ENCODE assay signal across 10 mouse cellular contexts in genomic region chr11:97820840-97821239, GRCm38 (mm10). TPM values are rescaled to one million over a fixed set of nuclear protein-coding genes. Genes with fewer than 3 reads are reported as not detected.
DNase-seq lines count a peak whose midpoint lies in the region; ATAC-seq and TF ChIP-seq lines count a peak whose summit lies in the region.
"Had no signal": no experiment of that assay in that cellular context is flagged by ENCODE, and none has a peak within 500 bp of the region (broad histone marks: within the 10 kb centered on the region; RNA-seq: fewer than 3 reads in every experiment).

No protein-coding gene starts in this region.

- no peak for TF ChIP-seq CTCF in Patski (IDR thresholded peaks at IDR 0.05)

- peak; percentile 64 to 69 for DNase-seq in cerebellum, adult 18-20 months
- no peak for DNase-seq in cerebellum, postnatal 4 days (ENCODE audit: low spot score in 2 of 2)
- DNase-seq in Patski (ENCODE audit: low read depth, low spot score) = peak; percentile 89
- no peak for DNase-seq in liver, embryonic 11.5 days (ENCODE audit: low spot score)
- no peak for DNase-seq in forebrain, embryonic 10.5 days (ENCODE audit: extremely low spot score, low spot score)
- no peak for DNase-seq in layer of hippocampus, postnatal 36 days
- no peak for DNase-seq in frontal cortex, postnatal 10 days (ENCODE audit: low spot score in 2 of 2)

- peak; percentile 46 for ATAC-seq in Patski
- ATAC-seq in heart, embryonic 12.5 days (ENCODE audit: insufficient number of reproducible peaks, low FRiP score) = peak; percentile 75
- ATAC-seq in liver, embryonic 11.5 days (replicated peaks; ENCODE audit: low FRiP score) = peak; percentile 62

- peak overlapping the region; percentile 5; the same call in 1 of the 2 replicates for H3K4me2 ChIP-seq in heart, embryonic 12.5 days
- no peak overlapping the region for H3K4me2 ChIP-seq in liver, embryonic 11.5 days

- peaks cover 67% of the 10 kb centered on the region for H3K4me1 ChIP-seq in heart, embryonic 12.5 days (replicated peaks)
- peaks cover 52% of the 10 kb centered on the region for H3K4me1 ChIP-seq in liver, embryonic 11.5 days (replicated peaks; ENCODE audit: control insufficient read depth, insufficient read depth, low read length)
- H3K4me1 ChIP-seq in forebrain, embryonic 10.5 days = peaks cover 69% of the 10 kb centered on the region

- no peaks in the 10 kb centered on the region for H3K27me3 ChIP-seq in Patski
- no peaks in the 10 kb centered on the region for H3K27me3 ChIP-seq in heart, embryonic 12.5 days (replicated peaks)
- H3K27me3 ChIP-seq in liver, embryonic 11.5 days (replicated peaks; ENCODE audit: control insufficient read depth, insufficient read depth, low read length) = no peaks in the 10 kb centered on the region
- H3K27me3 ChIP-seq in forebrain, embryonic 10.5 days (ENCODE audit: poor library complexity, severe bottlenecking) = no peaks in the 10 kb centered on the region

- POLR2A ChIA-PET in Patski (lab: Charles Lee) = interaction anchor here (1.7 to 15.1 kb wide), 3 partner anchors 10 to 21 kb away, joined by 4 to 133 read pairs (median 8); partner anchors contain the start of gene Lasp1

- H3K9me3 ChIP-seq in heart, embryonic 12.5 days (replicated peaks) = no peaks in the 10 kb centered on the region
- no peaks in the 10 kb centered on the region for H3K9me3 ChIP-seq in liver, embryonic 11.5 days (ENCODE audit: control insufficient read depth, low read length)
- no peaks in the 10 kb centered on the region for H3K9me3 ChIP-seq in forebrain, embryonic 10.5 days

- H3K27ac ChIP-seq in heart, embryonic 12.5 days (ENCODE audit: poor library complexity, severe bottlenecking) = no peak overlapping the region
- H3K27ac ChIP-seq in liver, embryonic 11.5 days (ENCODE audit: low read depth, low read length) = peak overlapping the region; percentile 54; the same call in 1 of the 2 replicates
- no peak overlapping the region for H3K27ac ChIP-seq in forebrain, embryonic 10.5 days

- H3K4me3 ChIP-seq in heart, embryonic 12.5 days = no peak overlapping the region
- no peak overlapping the region for H3K4me3 ChIP-seq in liver, embryonic 11.5 days (ENCODE audit: low read depth, low read length)
- H3K4me3 ChIP-seq in forebrain, embryonic 10.5 days = no peak overlapping the region

- CTCF ChIA-PET in Patski (lab: Charles Lee) = no interaction called here

- H3K9ac ChIP-seq in heart, embryonic 12.5 days = no peak overlapping the region; the same call in 1 of the 2 replicates
- no peak overlapping the region for H3K9ac ChIP-seq in liver, embryonic 11.5 days (ENCODE audit: low read depth, low read length)

- 20% methylated on average over 4 of the region's 4 CpGs for WGBS in heart, embryonic 12.5 days
- 36% methylated on average over 4 of the region's 4 CpGs for WGBS in liver, embryonic 11.5 days
- WGBS in forebrain, embryonic 10.5 days = 78% methylated on average over 4 of the region's 4 CpGs

- H3K36me3 ChIP-seq in heart, embryonic 12.5 days = peaks cover 59% of the 10 kb centered on the region
- peaks cover 8% of the 10 kb centered on the region; the same call in 1 of the 2 replicates for H3K36me3 ChIP-seq in liver, embryonic 11.5 days (ENCODE audit: control insufficient read depth, insufficient read depth, low read length)
- H3K36me3 ChIP-seq in forebrain, embryonic 10.5 days (replicated peaks) = peaks cover 76% of the 10 kb centered on the region

- in situ Hi-C loops in Patski (cut with MboI; ENCODE audit: low pct_unique_long_range_greater_than_20kb) = no loop called here

RNA-seq across cellular contexts. Expression of gene B230217C12Rik, which starts 19.7 kb away (rescaled TPM):
- 1.5 TPM for polyA plus RNA-seq in Patski (2021)
- 6.9 and 7.4 TPM in 2 replicates for polyA plus RNA-seq in heart, embryonic 12.5 days (2016; fragmentation: Nextera tagmentation; extraction: Ambion mirVana)
- 3.7 and 5.4 TPM in 2 replicates for polyA plus RNA-seq in liver, embryonic 11.5 days (2014; fragmentation: Nextera tagmentation; extraction: Ambion mirVana)
- 13.3 and 15.9 TPM in 2 replicates for polyA plus RNA-seq in forebrain, embryonic 10.5 days (2016; fragmentation: Nextera tagmentation; extraction: Ambion mirVana)
- 10 to 100 TPM; 67.5 to 68.4 TPM for total RNA-seq in layer of hippocampus, postnatal 36 days (2021)

RNA-seq across cellular contexts. Expression of gene Lasp1, which starts 22.0 kb away (rescaled TPM):
- 246 TPM for polyA plus RNA-seq in Patski (2021)
- 46.9 and 49.5 TPM in 2 replicates for polyA plus RNA-seq in heart, embryonic 12.5 days (2016; fragmentation: Nextera tagmentation; extraction: Ambion mirVana)
- 54.7 and 55.3 TPM in 2 replicates for polyA plus RNA-seq in liver, embryonic 11.5 days (2014; fragmentation: Nextera tagmentation; extraction: Ambion mirVana)
- 85.5 and 87.3 TPM in 2 replicates for polyA plus RNA-seq in forebrain, embryonic 10.5 days (2016; fragmentation: Nextera tagmentation; extraction: Ambion mirVana)
- 10 to 100 TPM; 98.0 to 98.2 TPM for total RNA-seq in layer of hippocampus, postnatal 36 days (2021)

RNA-seq across cellular contexts. Expression of gene Rpl23, which starts 38.6 kb away (rescaled TPM):
- polyA plus RNA-seq in Patski (2021) = 568 TPM
- polyA plus RNA-seq in heart, embryonic 12.5 days (2016; fragmentation: Nextera tagmentation; extraction: Ambion mirVana) = 404 and 410 TPM in 2 replicates
- 756 and 842 TPM in 2 replicates for polyA plus RNA-seq in liver, embryonic 11.5 days (2014; fragmentation: Nextera tagmentation; extraction: Ambion mirVana)
- 449 and 492 TPM in 2 replicates for polyA plus RNA-seq in forebrain, embryonic 10.5 days (2016; fragmentation: Nextera tagmentation; extraction: Ambion mirVana)
- 100 to 1,000 TPM; 355 TPM for total RNA-seq in layer of hippocampus, postnatal 36 days (2021)

RNA-seq across cellular contexts. Expression of gene 1700001P01Rik, which starts 45.1 kb away (rescaled TPM):
- 0.10 TPM for polyA plus RNA-seq in Patski (2021)
- polyA plus RNA-seq in heart, embryonic 12.5 days (2016; fragmentation: Nextera tagmentation; extraction: Ambion mirVana) = not detected in 2 replicates
- 0.64 TPM in 1 of 2 replicates, not detected in the other for polyA plus RNA-seq in liver, embryonic 11.5 days (2014; fragmentation: Nextera tagmentation; extraction: Ambion mirVana)
- 0.73 TPM in 1 of 2 replicates, not detected in the other for polyA plus RNA-seq in forebrain, embryonic 10.5 days (2016; fragmentation: Nextera tagmentation; extraction: Ambion mirVana)
- 1 to 10 TPM in 1 of 2 experiments, under 1 TPM in 1; 0.60 to 1.3 TPM for total RNA-seq in layer of hippocampus, postnatal 36 days (2021)
- total RNA-seq: common myeloid progenitor, adult 5-6 weeks had no signal
- polyA plus RNA-seq: limb, embryonic 11.5 days had no signal

RNA-seq across cellular contexts. Expression of gene Cwc25, which starts 54.5 kb away (rescaled TPM):
- polyA plus RNA-seq in Patski (2021) = 20.1 TPM
- polyA plus RNA-seq in heart, embryonic 12.5 days (2016; fragmentation: Nextera tagmentation; extraction: Ambion mirVana) = 10.9 and 11.4 TPM in 2 replicates
- polyA plus RNA-seq in liver, embryonic 11.5 days (2014; fragmentation: Nextera tagmentation; extraction: Ambion mirVana) = 12.9 and 13.1 TPM in 2 replicates
- 20.3 and 22.0 TPM in 2 replicates for polyA plus RNA-seq in forebrain, embryonic 10.5 days (2016; fragmentation: Nextera tagmentation; extraction: Ambion mirVana)
- 10 to 100 TPM; 19.5 to 19.8 TPM for total RNA-seq in layer of hippocampus, postnatal 36 days (2021)

Comparison
In these comparisons a context has a peak if more than half of its experiments do, and no peak if none do; other contexts are left out.
1. DNase-seq: peak in cerebellum, adult 18-20 months (2 of 2) and Patski (single experiment); none in cerebellum, postnatal 4 days (0 of 2), liver, embryonic 11.5 days (single experiment), forebrain, embryonic 10.5 days (single experiment), layer of hippocampus, postnatal 36 days (0 of 2) and frontal cortex, postnatal 10 days (0 of 2).
2. Peak in every context shown above with its lines, with median percentiles within 50 percentile points of each other: ATAC-seq.